19 mouse cellular contexts compared by ENCODE assay signal in the genomic region with DNA sequence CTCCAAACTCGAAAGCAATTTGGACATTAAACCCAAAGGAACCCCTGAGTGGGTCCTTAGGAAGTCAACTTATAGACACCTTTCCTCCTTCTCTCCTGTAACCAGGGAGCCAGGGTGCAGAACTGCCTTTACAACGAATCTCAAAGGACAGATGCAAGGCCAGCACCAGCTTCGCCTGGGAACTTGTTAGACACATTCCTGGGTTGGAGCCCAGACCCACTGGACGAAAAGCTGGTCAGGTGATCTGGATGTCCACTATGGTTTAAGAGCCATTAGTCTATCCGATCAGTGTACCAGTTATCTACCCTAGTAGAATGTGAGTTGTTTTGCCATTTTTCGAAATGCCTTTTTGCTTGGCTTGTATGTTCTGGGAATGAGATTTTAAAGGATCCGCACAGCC. TPM values are rescaled to one million over a fixed set of nuclear protein-coding genes. Genes with fewer than 3 reads are reported as not detected.
DNase-seq lines count a peak whose midpoint lies in the region; ATAC-seq lines count a peak whose summit lies in the region.
"Had no signal": no experiment of that assay in that cellular context is flagged by ENCODE, and none has a peak within 500 bp of the region (broad histone marks: within the 10 kb centered on the region; RNA-seq: fewer than 3 reads in every experiment).

No protein-coding gene starts in this region.

- DNase-seq in heart, adult 11 months = peak; percentile 90
- no peak for DNase-seq in heart, postnatal 25 days (ENCODE audit: low spot score)
- DNase-seq in heart, adult 8-10 months (ENCODE audit: low spot score) = peak; percentile 9
- DNase-seq in heart, postnatal 36 days = peak; percentile 8 to 9
- no peak for DNase-seq in liver, embryonic 11.5 days (ENCODE audit: low spot score)
- DNase-seq in frontal cortex, postnatal 14 days (ENCODE audit: low spot score in 2 of 2) = no peak
- DNase-seq: adrenal gland, postnatal 14 days; cerebellum, adult 18-20 months; cerebellum, adult 9-11 months; forebrain, postnatal 0 days; gastrocnemius, postnatal 36 days; kidney, adult 2 months had no signal

- no peaks in the 10 kb centered on the region for H3K36me3 ChIP-seq in heart, embryonic 16.5 days (ENCODE audit: control insufficient read depth, insufficient read depth)
- no peaks in the 10 kb centered on the region for H3K36me3 ChIP-seq in liver, embryonic 11.5 days (ENCODE audit: control insufficient read depth, insufficient read depth, low read length)
- H3K36me3 ChIP-seq: embryonic facial prominence, embryonic 10.5 days; hindbrain, embryonic 10.5 days; hindbrain, embryonic 15.5 days had no signal

- H3K4me2 ChIP-seq in heart, embryonic 16.5 days (ENCODE audit: low read depth, low read length) = no peak overlapping the region
- H3K4me2 ChIP-seq in liver, embryonic 11.5 days = no peak overlapping the region
- H3K4me2 ChIP-seq: forebrain, embryonic 13.5 days; hindbrain, embryonic 15.5 days had no signal

- no peaks in the 10 kb centered on the region for H3K9me3 ChIP-seq in heart, embryonic 16.5 days (replicated peaks; ENCODE audit: control insufficient read depth, low read length)
- H3K9me3 ChIP-seq in liver, embryonic 11.5 days (ENCODE audit: control insufficient read depth, low read length) = no peaks in the 10 kb centered on the region
- H3K9me3 ChIP-seq: embryonic facial prominence, embryonic 10.5 days; forebrain, embryonic 13.5 days; hindbrain, embryonic 10.5 days; hindbrain, embryonic 15.5 days had no signal

- peaks cover 5% of the 10 kb centered on the region for H3K4me1 ChIP-seq in heart, embryonic 16.5 days (ENCODE audit: control insufficient read depth, insufficient read depth, low read length)
- H3K4me1 ChIP-seq in liver, embryonic 11.5 days (replicated peaks; ENCODE audit: control insufficient read depth, insufficient read depth, low read length) = no peaks in the 10 kb centered on the region
- H3K4me1 ChIP-seq: forebrain, embryonic 13.5 days; hindbrain, embryonic 10.5 days; hindbrain, embryonic 15.5 days had no signal

- intact Hi-C loops in heart, postnatal 25 days (cut with DNase I) = no loop called here
- intact Hi-C loops in heart, postnatal 36 days (cut with DNase I) = no loop called here

- no peak overlapping the region for H3K9ac ChIP-seq in heart, embryonic 16.5 days (ENCODE audit: low read length)
- H3K9ac ChIP-seq in liver, embryonic 11.5 days (ENCODE audit: low read depth, low read length) = no peak overlapping the region
- H3K9ac ChIP-seq: forebrain, embryonic 13.5 days; forebrain, postnatal 0 days; hindbrain, embryonic 15.5 days had no signal

- no peak for ATAC-seq in heart, embryonic 16.5 days (replicated peaks; ENCODE audit: extremely low read depth, insufficient read depth, low FRiP score)
- ATAC-seq in liver, embryonic 11.5 days (replicated peaks; ENCODE audit: low FRiP score) = no peak
- ATAC-seq: forebrain, embryonic 13.5 days; forebrain, postnatal 0 days; intestine, embryonic 16.5 days had no signal

- H3K27ac ChIP-seq in heart, embryonic 16.5 days (ENCODE audit: low read length) = peak overlapping the region; percentile 46
- no peak overlapping the region for H3K27ac ChIP-seq in liver, embryonic 11.5 days (ENCODE audit: low read depth, low read length)
- H3K27ac ChIP-seq: embryonic facial prominence, embryonic 10.5 days; forebrain, embryonic 13.5 days; hindbrain, embryonic 10.5 days; hindbrain, embryonic 15.5 days had no signal

- H3K27me3 ChIP-seq in heart, embryonic 16.5 days (ENCODE audit: control insufficient read depth, insufficient read depth, low read length) = no peaks in the 10 kb centered on the region
- no peaks in the 10 kb centered on the region for H3K27me3 ChIP-seq in liver, embryonic 11.5 days (replicated peaks; ENCODE audit: control insufficient read depth, insufficient read depth, low read length)
- H3K27me3 ChIP-seq: forebrain, embryonic 13.5 days; hindbrain, embryonic 15.5 days had no signal

- WGBS in heart, embryonic 16.5 days = 70% methylated on average over 7 of the region's 7 CpGs
- 76% methylated on average over 7 of the region's 7 CpGs for WGBS in liver, embryonic 11.5 days

- no peak overlapping the region for H3K4me3 ChIP-seq in heart, embryonic 16.5 days (ENCODE audit: low read length)
- no peak overlapping the region for H3K4me3 ChIP-seq in liver, embryonic 11.5 days (ENCODE audit: low read depth, low read length)
- H3K4me3 ChIP-seq: embryonic facial prominence, embryonic 10.5 days; forebrain, embryonic 13.5 days; hindbrain, embryonic 10.5 days; hindbrain, embryonic 15.5 days had no signal

RNA-seq across cellular contexts. Expression of a gene that starts 41.7 kb away (rescaled TPM):
- total RNA-seq in heart, postnatal 25 days (2021) = 1 to 10 TPM; 1.6 to 1.7 TPM
- 1 to 10 TPM in 3 of 4 experiments, not detected in 1; 1.6 to 2.4 (median 2.2) TPM for total RNA-seq in heart, adult 8-10 months (2022)
- 4.4 TPM in 1 of 2 replicates, not detected in the other for polyA plus RNA-seq in heart, embryonic 16.5 days (2015; fragmentation: Nextera tagmentation; extraction: Ambion mirVana)
- 1 to 10 TPM; 3.3 to 5.6 TPM for total RNA-seq in heart, postnatal 36 days (2021)
- polyA plus RNA-seq in liver, embryonic 11.5 days (2014; fragmentation: Nextera tagmentation; extraction: Ambion mirVana) = 2.5 TPM in 2 replicates
- total RNA-seq: gastrocnemius, adult 8-10 months had no signal
- polyA plus RNA-seq: embryonic facial prominence, embryonic 10.5 days; forebrain, postnatal 0 days; hindbrain, embryonic 10.5 days; hindbrain, embryonic 15.5 days; kidney, adult 2 months had no signal

Comparison
In these comparisons a context has a peak if more than half of its experiments do, and no peak if none do; other contexts are left out.
1. DNase-seq: peak in heart, adult 11 months (single experiment), heart, adult 8-10 months (single experiment) and heart, postnatal 36 days (2 of 2); none in heart, postnatal 25 days (single experiment), liver, embryonic 11.5 days (single experiment) and frontal cortex, postnatal 14 days (0 of 2).